Mouse (Mus musculus): ENCODE measurements around the gene Cstad.
A peak's percentile ranks its signal among the peaks of the same experiment; 100 is the strongest.

The Cstad gene

GRCm38 (mm10) chr2:30629038-30629761 is 34.4 kb downstream of the Cstad start:
- DNase-seq (ENCODE audit: low spot score in 2 of 2), result no peak

GRCm38 (mm10) chr2:30629860-30630259 is 35.0 kb downstream of the Cstad start:
- no peak for DNase-seq (ENCODE audit: low spot score in 2 of 2)

DNA sequence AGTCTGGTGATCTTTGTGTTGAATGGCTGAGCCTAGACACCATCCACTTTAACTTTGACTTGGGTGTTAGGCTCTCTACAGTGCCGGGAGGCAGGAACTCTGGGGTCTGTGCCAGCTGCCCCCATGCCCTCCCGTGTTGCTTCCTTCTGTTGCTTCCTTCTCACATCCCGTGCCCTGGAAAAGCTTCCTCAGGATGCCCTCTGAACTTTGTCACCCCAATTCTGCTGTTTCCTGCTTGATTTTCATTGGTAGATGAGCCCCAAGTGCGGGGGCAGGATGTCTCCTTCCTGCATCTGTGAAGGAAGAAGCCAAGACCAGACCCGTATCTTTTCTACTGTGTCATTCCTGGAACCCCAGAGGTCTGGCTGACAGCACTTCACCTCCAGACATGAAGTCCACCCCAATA is 41.4 kb downstream of the Cstad start:
- DNase-seq (ENCODE audit: low spot score in 2 of 2), result no peak

DNA sequence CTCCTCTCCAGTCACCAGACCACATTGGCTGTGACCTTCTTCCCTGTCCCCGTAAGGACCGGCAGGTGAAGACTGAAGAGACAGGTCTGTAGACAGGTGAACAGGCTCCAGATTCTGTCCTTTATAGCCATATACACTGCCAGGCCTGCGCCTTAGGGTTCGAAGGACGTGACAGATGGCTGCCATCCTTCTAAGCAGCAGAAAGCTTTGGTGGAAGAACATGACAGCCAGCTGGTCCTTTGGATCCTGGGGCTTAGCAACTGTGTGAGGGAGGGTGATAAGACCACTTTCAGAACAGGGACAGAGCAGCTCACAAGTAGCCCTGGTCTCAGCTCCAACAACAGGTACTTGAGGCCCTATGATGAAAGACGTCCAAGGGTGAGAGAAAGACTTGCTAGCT is 43.2 kb downstream of the Cstad start:
- DNase-seq (ENCODE audit: low spot score in 2 of 2), result no peak

GRCm38 (mm10) chr2:30640021-30640481 is 45.2 kb downstream of the Cstad start:
- DNase-seq (ENCODE audit: low spot score in 2 of 2), result no peak

- no peak for DNase-seq (ENCODE audit: low spot score in 2 of 2)
These were observed 48.0 kb downstream of the Cstad start for GRCm38 (mm10) chr2:30642810-30643209.

DNA sequence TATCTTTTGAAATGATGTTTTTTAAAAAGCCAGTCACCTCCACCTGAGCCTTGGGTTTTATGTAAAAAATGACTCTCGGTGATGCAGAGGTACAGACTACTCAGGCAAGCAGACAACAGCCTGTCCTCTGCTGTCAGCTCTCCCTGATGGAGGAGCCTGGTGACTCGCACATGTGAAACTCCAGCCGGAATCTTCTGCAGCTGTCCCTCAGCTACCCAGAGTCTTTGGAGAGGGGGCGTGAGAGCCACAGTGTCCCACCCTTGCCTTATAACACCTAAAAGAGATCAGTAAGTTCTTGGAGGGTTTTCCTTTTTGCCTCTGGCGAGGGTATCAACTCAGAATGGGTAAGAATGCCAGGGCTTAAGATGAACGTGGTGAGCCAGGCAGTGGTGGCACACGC is 48.6 kb downstream of the Cstad start:
- no peak for DNase-seq (ENCODE audit: low spot score in 2 of 2)

GRCm38 (mm10) chr2:30646833-30647232 is 52.0 kb downstream of the Cstad start:
- DNase-seq (ENCODE audit: low spot score in 2 of 2), result no peak

DNA sequence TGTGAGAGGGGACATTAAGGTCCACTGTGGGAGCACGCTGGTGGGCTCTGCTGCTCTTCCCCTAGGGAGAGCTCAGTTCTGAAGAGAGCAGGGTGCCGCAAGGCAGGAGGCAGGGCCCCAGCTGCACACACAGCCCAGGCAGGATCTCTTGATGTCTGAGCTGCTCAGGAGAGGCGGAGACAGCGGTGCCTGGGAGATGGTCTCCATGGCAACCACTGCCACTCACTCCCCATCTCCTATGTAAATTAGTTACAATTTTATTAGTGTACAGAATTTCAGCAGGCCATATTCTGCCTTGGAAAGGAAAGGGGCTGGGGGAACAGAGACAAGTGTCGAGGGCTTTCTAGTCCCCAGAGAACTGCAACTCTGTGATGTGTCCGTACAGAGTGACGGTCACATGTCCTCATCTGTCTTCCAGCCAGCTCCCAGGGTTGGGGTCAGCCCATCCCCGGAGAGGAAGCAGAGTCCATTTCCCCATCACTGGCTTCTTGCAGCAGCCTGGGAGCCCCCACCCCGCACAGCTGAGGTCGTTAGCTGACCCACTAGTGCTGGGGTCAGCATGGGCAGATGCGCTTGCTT is 52.6 kb downstream of the Cstad start:
- DNase-seq (ENCODE audit: low spot score in 2 of 2), result no peak

DNA sequence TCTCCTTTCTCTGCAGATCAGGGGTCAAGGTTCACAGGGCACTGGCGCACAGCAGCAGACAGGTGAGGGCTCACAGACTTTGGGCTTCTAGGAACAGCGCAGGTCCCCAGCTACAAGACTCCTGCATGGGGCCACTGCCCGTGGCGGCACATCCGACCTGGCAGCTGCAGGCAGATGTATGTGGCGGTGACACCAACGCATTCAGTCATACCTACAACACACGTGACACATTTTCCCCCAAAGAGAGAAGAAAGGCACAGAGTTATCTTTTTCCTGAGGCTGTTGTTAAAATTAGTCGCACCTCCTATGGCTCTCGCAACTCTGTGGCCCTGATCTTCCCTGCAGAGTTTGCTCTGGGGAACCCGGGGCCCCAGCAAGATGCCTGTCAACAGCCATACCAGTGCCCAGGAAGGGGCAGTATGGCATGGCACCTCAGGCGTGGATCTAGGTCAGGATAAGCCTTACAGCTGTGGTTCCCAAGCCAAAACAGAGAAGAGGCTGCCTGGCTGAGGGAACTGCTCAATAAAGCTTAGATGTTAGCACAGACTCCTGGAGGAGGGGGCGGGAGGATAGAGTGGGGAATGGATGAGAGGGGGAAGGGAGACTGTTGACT is 53.1 kb downstream of the Cstad start:
- DNase-seq (ENCODE audit: low spot score in 2 of 2), result no peak

DNA sequence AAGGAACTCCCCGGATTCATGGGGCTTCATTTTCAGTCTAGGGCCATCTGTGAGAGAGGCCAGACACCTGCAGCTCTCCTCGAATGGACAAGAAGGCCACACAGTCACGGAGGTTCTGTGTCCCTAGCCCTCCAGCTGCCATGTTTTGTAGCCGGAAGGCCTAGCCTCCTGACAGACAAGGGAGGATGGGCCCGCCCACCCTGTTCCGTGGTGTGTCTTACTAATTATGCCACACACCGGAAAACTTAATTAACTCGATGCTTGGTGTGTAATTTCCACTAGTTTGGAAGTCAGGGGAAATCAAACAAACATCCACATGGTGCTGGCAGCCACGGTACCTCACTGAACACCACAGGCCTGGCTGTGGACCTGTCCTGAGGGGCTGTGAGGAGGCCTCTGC is 55.4 kb downstream of the Cstad start:
- DNase-seq (ENCODE audit: low spot score in 2 of 2), result no peak

GRCm38 (mm10) chr2:30651831-30652230 is 57.0 kb downstream of the Cstad start:
- no peak for DNase-seq (ENCODE audit: low spot score in 2 of 2)

- DNase-seq (ENCODE audit: low spot score in 2 of 2), result no peak
These were observed 57.8 kb downstream of the Cstad start for GRCm38 (mm10) chr2:30652581-30653037.

- DNase-seq (ENCODE audit: low spot score in 2 of 2), result no peak
These were observed 58.2 kb downstream of the Cstad start for GRCm38 (mm10) chr2:30653046-30653445.

DNA sequence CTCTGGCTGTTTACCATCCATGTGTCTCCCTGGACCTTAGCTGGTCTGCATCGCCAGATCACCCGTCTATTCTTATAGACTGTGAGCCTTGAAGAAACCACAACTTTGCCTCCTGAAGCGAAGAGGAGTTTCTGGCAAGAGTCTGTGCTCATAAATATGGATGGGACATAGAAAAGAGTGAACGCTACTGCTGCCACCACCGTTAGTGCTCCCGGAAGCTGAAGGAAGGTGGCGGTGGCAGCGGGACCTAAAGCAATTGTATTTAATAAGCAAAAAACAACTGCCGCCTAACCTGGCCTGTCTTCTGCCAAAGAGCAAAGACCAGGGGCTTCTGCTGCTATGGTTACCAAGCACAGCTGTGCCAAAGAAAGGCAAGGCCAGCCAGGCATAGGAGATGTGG is 59.3 kb downstream of the Cstad start:
- no peak for DNase-seq (ENCODE audit: low spot score in 2 of 2)

- no peak for DNase-seq (ENCODE audit: low spot score in 2 of 2)
These were observed 59.7 kb downstream of the Cstad start for GRCm38 (mm10) chr2:30654582-30654981.

DNA sequence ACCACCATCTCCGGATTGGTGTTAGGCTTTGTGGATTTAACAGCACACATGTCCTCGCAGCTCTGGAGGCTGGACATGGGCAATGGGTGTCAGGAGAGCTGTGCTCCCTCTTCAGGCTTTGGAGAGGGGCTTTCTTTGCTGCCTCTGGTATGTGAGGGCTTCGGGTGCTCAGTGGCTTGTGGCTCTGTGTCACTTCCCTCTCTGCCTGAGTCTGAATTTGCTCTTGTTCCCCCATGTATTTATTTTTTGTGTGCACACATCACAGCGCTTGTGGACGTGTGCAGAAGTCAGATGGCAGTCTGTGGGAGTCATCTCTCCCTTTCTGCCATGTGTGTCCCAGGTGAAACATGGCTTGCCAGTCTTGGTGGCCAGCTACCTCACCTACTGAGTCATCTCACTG is 60.9 kb downstream of the Cstad start:
- no peak for DNase-seq (ENCODE audit: low spot score in 2 of 2)

DNA sequence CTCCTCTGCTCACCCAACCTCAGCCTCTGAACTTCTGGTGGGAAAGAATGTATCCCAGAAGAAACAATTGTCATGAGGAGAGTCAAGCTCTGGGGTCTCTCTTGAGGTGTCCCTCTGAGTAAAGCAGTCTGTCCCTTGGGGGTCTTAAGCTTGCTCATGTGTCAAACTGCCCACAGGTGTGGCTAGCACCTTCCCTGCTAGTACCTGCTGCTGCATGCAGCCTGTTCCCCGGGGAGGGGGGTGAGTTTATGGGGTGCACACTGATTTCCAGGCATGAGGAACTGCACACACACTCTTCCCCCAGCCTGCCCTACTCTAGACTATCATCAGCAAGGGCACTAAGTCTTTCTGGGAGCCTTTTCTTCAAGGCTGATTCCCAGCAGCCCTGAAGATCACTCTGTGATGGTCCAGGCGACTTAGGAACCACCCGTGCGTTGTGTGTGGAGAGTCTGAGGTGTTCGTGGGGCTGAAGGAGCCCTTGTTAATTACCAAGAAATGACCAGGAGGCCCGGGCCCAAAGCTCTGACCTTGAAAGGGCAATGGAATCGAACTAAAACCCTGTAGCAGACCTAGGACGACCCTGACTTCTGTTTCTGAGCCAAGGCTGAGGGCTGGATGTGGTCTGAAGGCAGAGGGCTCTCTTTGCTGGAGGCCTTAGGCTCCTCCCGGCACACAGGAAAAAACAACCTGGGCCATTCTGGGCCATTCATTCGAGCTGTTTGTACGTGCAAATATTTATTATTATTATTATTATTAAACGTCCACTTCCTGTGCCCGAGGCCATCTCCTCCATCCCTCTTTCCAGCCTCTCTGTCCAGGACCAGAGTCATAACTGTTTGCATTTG is 62.1 kb downstream of the Cstad start:
- no peak for DNase-seq (ENCODE audit: low spot score in 2 of 2)

GRCm38 (mm10) chr2:30657674-30658479 is 63.0 kb downstream of the Cstad start:
- peak; percentile 53 to 63 for DNase-seq (ENCODE audit: low spot score in 2 of 2)

GRCm38 (mm10) chr2:30658480-30658843 is 63.6 kb downstream of the Cstad start:
- peak; percentile 99 to 100 for DNase-seq (ENCODE audit: low spot score in 2 of 2)
